ENCODE assay signal across 8 mouse cellular contexts in genomic region chr3:89772968-89773709, GRCm38 (mm10). TPM values are rescaled to one million over a fixed set of nuclear protein-coding genes. Genes with fewer than 3 reads are reported as not detected.
DNase-seq lines count a peak whose midpoint lies in the region; ATAC-seq and TF ChIP-seq lines count a peak whose summit lies in the region.

Gene Ube2q1, plus strand, starts transcription at chr3:89773616.

- no peak for TF ChIP-seq POLR2A in bone marrow macrophage, adult 2 months (IDR thresholded peaks at IDR 0.05; ENCODE audit: borderline replicate concordance, low read depth, low read length)
- peak; percentile 56; the same call in 1 of the 2 replicates for TF ChIP-seq POLR2A in embryonic fibroblast, embryonic 13.5 days (IDR thresholded peaks at IDR 0.05; ENCODE audit: low read depth, low read length)

- ATAC-seq in kidney, embryonic 15.5 days (replicated peaks; ENCODE audit: low FRiP score): peak; percentile 93
- ATAC-seq in monocyte, adult 5-6 weeks (replicated peaks; ENCODE audit: insufficient number of reproducible peaks, low FRiP score, low TSS enrichment, poor library complexity, severe bottlenecking): peak; percentile 82

- peak within 1 kb of the TSS; percentile 86 for H3K4me2 ChIP-seq in kidney, embryonic 15.5 days

- peaks cover 27% of the 10 kb centered on the region for H3K36me3 ChIP-seq in heart, embryonic 10.5 days
- peaks cover 27% of the 10 kb centered on the region for H3K36me3 ChIP-seq in kidney, embryonic 15.5 days

- peaks cover 30% of the 10 kb centered on the region for H3K4me1 ChIP-seq in bone marrow macrophage, adult 2 months (ENCODE audit: control insufficient read depth, insufficient read depth, low read length)
- H3K4me1 ChIP-seq in embryonic fibroblast, embryonic 13.5 days (ENCODE audit: control insufficient read depth, insufficient read depth, low read length): no peaks in the 10 kb centered on the region; the same call in 1 of the 2 replicates
- H3K4me1 ChIP-seq in heart, embryonic 10.5 days: peaks cover 37% of the 10 kb centered on the region
- H3K4me1 ChIP-seq in kidney, embryonic 15.5 days: peaks cover 40% of the 10 kb centered on the region

- no peaks in the 10 kb centered on the region for H3K9me3 ChIP-seq in heart, embryonic 10.5 days
- no peaks in the 10 kb centered on the region for H3K9me3 ChIP-seq in kidney, embryonic 15.5 days (replicated peaks)

- peak within 1 kb of the TSS; percentile 97 for H3K4me3 ChIP-seq in bone marrow macrophage, adult 2 months (ENCODE audit: insufficient read depth, low read length)
- H3K4me3 ChIP-seq in embryonic fibroblast, embryonic 13.5 days (ENCODE audit: insufficient read depth, low read length): peak within 1 kb of the TSS; percentile 75
- peak within 1 kb of the TSS; percentile 99 for H3K4me3 ChIP-seq in heart, embryonic 10.5 days
- peak within 1 kb of the TSS; percentile 93 for H3K4me3 ChIP-seq in kidney, embryonic 15.5 days (replicated peaks)

- no peak for TF ChIP-seq CTCF in bone marrow macrophage, adult 2 months (IDR thresholded peaks at IDR 0.05; ENCODE audit: low read depth, low read length)
- TF ChIP-seq CTCF in embryonic fibroblast, embryonic 13.5 days (IDR thresholded peaks at IDR 0.05; ENCODE audit: borderline replicate concordance, insufficient read depth, low read length): no peak

- under 1% methylated on average over 87 of the region's 90 CpGs for WGBS in heart, embryonic 10.5 days
- under 1% methylated on average over 79 of the region's 90 CpGs for WGBS in kidney, embryonic 15.5 days

- H3K27me3 ChIP-seq in heart, embryonic 10.5 days (ENCODE audit: insufficient read depth, poor library complexity, severe bottlenecking): no peaks in the 10 kb centered on the region
- H3K27me3 ChIP-seq in kidney, embryonic 15.5 days: no peaks in the 10 kb centered on the region

- DNase-seq in A20 (ENCODE audit: low read depth, low spot score) (peak; percentile 96), liver (peak; percentile 92)
- peak; percentile 97 for DNase-seq in heart, embryonic 10.5 days (ENCODE audit: low spot score)
- peak; percentile 91 to 96 for DNase-seq in spleen, postnatal 4 days (ENCODE audit: low spot score in 2 of 2)

- peak within 1 kb of the TSS; percentile 91 for H3K27ac ChIP-seq in bone marrow macrophage, adult 2 months (ENCODE audit: insufficient read depth, low read depth, low read length)
- peak within 1 kb of the TSS; percentile 59 for H3K27ac ChIP-seq in embryonic fibroblast, embryonic 13.5 days (ENCODE audit: insufficient read depth, low read length)
- peak within 1 kb of the TSS; percentile 99 for H3K27ac ChIP-seq in heart, embryonic 10.5 days
- peak within 1 kb of the TSS; percentile 98 for H3K27ac ChIP-seq in kidney, embryonic 15.5 days

- H3K9ac ChIP-seq in kidney, embryonic 15.5 days: peak within 1 kb of the TSS; percentile 99

RNA-seq across cellular contexts. Expression of gene Ube2q1, which starts in this region (rescaled TPM):
- 139 and 145 TPM in 2 replicates for polyA plus RNA-seq in bone marrow macrophage, adult 2 months (2012; ENCODE audit: insufficient read depth, insufficient read length, missing spikeins)
- 77.4 and 84.9 TPM in 2 replicates for polyA plus RNA-seq in embryonic fibroblast, embryonic 13.5 days (2011; ENCODE audit: insufficient read length, low read depth, missing spikeins)
- 9.5 and 14.7 TPM in 2 replicates for polyA plus RNA-seq in heart, embryonic 10.5 days (2016; fragmentation: Nextera tagmentation; extraction: Ambion mirVana)
- polyA plus RNA-seq in kidney, embryonic 15.5 days (2015; fragmentation: Nextera tagmentation; extraction: Ambion mirVana): 11.0 and 12.5 TPM in 2 replicates
- total RNA-seq in monocyte, adult 5-6 weeks (2017): 170 to 205 TPM (median 172 TPM) in 3 replicates

Comparison
In these comparisons a context has a peak if more than half of its experiments do, and no peak if none do; other contexts are left out.
1. Peak in every context shown above with its lines: DNase-seq, ATAC-seq, H3K4me3 ChIP-seq and H3K27ac ChIP-seq.